Mouse (Mus musculus) v-Abl transformed pro-B cells (cell line): ENCODE measurements around the gene Fasn.

Source experiments
- in situ Hi-C, 2 experiments: fragments of 400-800 bp; cut with MboI; formaldehyde crosslinking; loops; one replicate each; pipeline ENCODE4 v1.15.1; 2025; ENCODE audit not compliant: unreplicated experiment in 2 of 2

Fasn gene

DNA sequence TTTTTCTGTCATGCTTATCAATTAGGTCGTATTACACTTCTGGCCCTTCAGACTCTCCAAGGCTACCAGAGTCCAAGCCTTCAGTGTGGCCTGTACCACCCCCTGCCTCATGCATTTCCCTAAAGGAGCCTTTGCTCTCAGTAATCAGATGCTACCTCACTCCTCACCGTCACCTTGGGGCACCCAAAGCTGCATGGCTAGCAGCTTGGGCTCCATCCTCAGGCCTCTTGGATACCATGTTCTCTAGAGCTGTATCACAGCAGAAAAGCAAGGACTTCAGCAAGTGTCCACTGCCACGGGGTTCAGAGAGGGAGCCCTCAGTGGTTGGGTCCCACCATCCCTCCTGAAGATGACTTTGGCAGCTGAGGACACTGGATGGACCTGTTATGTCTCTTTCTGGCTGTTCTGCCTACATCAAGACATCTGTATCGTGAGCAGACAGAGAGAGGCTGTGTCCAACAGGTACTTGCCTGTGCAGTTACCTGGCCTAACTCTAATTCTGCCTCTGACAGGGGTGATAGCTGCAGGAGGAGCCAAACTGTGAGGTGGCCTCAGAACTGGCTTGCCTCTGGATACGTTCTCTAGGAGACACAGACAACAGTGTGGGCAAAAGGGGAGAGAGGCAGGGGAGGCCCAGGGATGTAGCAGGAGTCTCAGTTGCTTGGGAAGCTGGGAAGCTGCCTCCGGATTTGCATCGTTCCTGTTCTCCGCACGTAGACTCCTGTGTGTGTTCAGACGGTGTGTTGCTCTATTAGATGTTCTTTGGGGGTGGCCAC lies 5.6 kb upstream of the Fasn start:
- in situ Hi-C loops: loop anchor here in 1 of 2 experiments (5.0 to 10.0 kb wide), 2 partner anchors 77 to 525 kb away; partner anchors contain the start of gene Wdr45b

DNA sequence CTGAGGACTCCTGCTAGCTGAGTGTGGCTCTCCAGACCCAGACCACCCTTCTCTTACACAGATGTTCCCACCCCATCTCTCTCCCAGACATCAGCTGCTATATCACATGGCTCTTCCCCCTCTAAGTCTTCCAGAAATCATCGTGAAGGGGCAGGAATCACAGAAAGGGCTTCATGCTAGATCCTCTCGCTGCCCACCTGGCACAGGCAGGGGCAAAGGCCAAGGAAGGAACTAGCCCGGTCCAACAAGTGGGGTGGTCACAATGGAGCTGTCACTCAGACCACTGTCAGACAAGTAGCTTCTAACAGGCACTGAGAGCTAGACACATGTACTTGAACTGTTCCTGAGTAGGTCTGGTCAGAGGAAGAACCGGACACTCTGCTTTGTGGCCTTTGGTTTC lies 4.1 kb upstream of the Fasn start:
- in situ Hi-C loops: loop anchor here in 1 of 2 experiments (5.0 to 10.0 kb wide), 2 partner anchors 79 to 526 kb away; partner anchors contain the start of gene Wdr45b

DNA sequence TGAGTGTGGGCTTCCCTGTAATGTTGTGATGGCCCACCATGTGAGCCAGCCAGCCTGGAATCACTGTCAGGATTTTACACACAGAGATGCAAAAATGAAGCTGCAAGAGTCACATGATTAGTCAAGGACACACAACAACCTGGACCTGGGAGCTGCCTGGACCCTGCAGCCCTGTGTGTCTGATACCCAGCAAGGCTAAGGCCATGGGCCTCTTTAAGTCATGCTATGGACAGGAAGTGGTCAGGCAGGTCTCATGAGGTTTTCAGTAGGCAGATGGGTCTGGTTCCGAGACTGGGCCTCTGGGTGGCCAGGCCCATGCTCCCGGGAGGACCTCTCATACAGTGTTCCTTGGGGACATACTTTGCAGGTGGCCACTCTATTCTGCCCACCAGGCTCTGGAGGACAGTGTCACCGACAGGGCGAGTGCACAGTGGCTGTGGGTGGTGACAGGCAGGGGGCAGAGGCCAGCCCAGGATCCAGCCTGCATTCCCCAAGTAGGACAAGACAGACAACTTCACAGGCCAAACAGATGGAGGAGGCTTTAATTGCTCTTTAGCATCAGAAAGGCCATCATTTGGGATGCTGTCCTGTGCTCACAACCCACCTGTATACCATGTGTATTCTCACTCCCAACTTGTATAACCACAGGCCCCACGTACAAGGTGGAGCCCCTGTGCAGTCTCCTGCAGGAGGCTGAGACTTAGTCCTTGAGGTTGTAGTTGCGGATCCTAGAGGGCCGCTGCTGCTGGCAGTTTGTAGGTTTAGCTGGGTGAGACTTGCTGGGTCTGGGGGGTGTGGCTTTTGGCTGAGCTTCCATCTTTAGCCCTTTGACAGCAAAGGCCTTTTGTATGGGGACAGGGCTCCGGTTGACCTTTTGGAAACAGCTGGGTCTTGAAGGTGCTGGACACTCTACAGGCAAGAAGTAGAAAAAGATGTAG lies 1.9 kb upstream of the Fasn start:
- in situ Hi-C loops: loop anchor here in 1 of 2 experiments (5.0 to 10.0 kb wide), 2 partner anchors 81 to 529 kb away; partner anchors contain the start of gene Wdr45b

DNA sequence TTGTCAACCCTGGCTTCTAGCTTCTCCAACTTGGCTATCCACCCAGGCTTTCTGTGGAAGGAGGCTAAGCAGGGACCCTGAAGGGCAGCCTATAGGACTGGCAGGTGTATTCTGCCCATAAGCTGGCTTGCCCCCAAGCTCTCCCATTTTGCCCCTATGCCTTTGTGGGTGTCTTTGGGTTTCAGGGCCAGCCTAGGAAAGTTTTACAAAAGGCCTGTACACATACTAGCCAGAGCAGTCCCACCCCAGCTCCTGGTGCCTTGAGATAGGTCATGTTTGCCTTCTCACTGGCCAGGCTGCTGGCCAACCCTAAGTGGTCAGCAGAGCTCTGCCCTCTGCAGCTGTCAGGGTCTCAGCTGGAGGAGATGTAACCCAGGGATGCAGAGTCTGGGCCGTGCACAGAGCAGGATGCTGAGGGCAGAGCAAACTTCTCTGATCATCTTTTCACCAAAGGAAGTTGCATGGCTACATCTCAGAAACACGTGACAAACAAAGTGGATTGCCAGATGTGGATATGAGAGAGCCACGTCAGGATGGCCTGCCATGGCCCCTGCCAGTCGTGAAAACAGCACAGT lies 1.0 kb upstream of the Fasn start:
- in situ Hi-C loops: loop anchor here in 1 of 2 experiments (5.0 to 10.0 kb wide), 2 partner anchors 82 to 529 kb away; partner anchors contain the start of gene Wdr45b

DNA sequence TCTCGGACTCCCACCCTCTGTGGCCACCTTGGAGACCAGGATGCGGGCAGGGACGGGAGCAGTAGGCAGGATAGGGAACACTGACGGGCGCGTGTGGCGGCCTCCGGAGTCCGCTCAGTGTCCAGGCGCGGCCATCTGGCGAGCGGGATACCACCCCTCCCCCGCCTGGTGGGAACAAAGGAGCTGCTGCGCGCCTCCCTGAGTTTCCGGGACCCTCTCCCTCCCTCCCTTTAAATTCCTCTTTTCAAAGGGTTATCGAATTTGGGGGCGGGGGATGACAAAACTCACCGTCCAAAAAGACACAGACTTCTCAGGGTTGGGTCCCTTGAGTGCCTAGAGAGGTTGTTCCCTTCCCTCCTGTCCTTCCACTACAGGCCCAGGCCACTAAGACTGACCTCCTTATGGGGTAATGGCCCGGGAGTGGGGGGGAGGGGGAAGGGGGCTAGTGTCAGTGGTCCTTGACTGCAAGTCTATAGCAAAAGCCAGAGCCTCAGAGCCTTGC lies 491 bp upstream of the Fasn start:
- in situ Hi-C loops: loop anchor here (5.0 to 10.0 kb wide), 2 partner anchors 82 to 530 kb away; partner anchors contain the start of gene Wdr45b (in 1 of the 2)

DNA sequence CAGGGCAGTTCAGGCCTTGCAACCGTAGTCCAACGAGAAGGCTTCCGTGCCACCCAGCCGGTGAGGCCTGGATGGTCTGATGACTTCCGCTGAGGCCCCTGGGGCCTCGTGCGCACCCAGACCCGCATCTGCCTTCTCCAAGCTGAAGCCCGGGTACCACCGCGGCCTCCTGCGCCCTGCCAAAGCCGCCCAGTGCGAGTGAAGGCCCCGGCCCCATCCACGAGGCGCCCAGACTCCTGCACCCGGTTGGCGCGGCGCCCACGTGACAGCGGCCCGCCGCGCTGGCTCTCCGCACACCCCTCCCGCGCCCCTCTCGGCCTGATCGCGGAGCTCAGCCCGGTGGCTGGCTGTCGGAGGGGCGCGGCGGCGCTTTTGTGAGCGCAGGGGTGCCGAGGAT lies 798 bp downstream of the Fasn start:
- in situ Hi-C loops: loop anchor here (5.0 to 10.0 kb wide), 2 partner anchors 84 to 531 kb away; partner anchors contain the start of gene Wdr45b (in 1 of the 2)

DNA sequence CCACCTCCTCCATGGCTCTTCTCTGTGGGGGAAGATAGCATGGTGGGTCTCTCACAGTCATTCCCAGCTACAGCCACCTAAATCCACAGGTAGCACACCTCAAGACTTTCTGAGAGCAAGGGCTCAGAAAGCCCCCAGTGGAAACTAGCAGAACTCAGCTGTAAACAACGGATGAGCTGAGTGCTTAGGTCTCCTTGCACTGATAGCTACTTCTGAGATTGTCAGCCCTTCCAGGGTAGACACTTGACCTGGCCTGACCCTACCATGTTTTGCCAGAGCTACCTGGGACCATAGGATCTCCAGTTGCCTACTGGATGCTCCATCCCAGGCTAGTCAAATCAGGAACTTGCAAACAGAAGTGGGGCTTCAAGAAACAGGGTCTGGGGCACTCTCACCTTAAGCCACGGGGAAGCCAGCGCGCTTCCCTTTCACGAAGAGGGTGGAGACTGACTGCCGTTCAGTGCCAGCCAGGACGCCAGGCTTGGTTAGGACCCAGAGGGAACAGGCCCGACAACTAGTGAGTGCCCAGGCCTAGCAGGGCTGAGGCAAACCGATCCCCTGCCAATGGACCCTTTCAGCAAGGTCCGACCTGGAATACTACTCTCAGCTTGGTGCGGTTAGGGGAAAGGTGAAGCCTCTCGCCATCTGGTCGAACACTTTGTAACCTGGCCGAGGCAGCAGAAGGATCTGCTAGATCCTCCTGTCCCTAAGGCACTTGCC lies 1.4 kb downstream of the Fasn start:
- in situ Hi-C loops: loop anchor here (5.0 to 10.0 kb wide), 2 partner anchors 84 to 532 kb away; partner anchors contain the start of gene Wdr45b (in 1 of the 2)

DNA sequence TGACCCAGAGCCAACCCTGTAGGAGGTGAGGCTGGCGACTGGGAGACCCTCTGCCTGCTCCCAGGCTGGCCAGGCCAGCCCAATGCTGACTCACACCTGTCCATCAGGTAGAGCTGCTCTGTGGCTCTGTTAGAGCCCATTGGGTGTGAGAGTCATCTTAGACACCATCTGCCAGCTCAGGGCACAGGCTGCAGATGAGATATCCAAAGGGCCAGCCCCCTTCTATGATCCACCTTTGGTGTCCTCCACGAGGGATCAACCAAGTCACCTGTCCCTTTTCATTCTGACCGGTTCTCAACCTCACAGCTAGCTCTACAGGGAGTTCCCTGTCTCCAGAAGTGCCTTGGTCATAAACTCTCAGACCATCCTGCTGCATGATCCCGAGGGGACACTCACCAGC lies 2.0 kb downstream of the Fasn start:
- in situ Hi-C loops: loop anchor here (5.0 to 10.0 kb wide), 2 partner anchors 85 to 532 kb away; partner anchors contain the start of gene Wdr45b (in 1 of the 2)

DNA sequence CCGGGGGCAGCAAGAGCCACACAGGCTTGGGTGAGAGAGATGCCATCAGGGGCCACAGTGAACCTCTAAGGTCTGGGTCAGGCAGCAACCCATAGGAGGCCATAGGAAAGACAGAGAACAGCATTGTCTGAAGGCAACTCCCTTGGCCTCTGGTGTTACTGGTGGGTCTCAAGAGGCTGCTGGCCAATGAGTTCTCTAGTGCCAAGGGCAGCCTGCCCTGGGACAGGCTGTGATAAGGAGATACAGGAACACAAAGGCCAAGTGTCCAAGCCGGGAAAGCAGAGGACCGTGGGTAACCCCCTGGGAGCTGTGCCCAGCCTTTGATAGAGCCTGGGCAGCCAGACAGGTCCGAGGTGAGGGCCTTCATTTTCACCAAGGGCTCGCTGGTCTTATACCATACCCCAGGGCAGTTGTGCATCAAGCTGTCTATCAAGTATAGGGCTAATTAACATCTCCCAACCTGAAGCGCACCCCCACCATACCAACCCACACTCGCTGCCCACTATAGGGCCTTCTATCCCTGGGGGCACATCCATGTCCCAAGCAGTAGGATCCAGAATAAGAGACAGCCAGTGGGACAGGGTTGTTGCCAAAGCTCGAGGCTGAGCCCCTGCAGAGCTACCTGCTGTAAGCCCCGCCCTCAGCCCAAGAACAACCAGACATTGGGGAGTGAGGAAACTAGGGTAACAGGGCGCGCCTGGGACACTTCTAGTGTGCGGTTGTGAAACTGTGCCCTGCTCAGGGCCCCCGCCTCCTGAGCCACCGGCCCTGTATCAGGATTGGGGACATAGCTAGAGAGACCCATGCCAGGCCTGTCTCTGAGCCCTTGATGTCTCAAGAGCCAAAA lies 3.0 kb downstream of the Fasn start:
- in situ Hi-C loops: loop anchor here (5.0 to 10.0 kb wide), 2 partner anchors 86 to 534 kb away; partner anchors contain the start of gene Wdr45b (in 1 of the 2)

DNA sequence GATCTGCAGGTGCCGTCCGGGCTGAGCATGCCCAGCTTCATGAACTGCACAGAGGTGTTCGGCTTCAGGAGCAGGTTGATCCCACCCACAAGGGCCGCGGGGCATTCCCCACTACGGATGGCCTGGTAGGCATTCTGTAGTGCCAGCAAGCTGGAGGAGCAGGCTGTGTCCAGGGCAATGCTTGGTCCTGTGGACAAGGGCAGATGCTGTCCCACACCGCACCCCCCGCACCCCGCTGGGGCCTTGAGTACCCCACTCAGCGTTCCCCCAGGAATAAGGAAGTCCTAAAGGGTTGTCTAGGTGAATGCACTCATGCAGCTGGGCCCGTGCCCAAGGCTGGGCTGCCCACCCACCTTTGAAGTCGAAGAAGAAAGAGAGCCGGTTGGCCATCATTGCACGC lies 3.8 kb downstream of the Fasn start:
- in situ Hi-C loops: loop anchor here (5.0 to 10.0 kb wide), 2 partner anchors 87 to 534 kb away; partner anchors contain the start of gene Wdr45b (in 1 of the 2)

DNA sequence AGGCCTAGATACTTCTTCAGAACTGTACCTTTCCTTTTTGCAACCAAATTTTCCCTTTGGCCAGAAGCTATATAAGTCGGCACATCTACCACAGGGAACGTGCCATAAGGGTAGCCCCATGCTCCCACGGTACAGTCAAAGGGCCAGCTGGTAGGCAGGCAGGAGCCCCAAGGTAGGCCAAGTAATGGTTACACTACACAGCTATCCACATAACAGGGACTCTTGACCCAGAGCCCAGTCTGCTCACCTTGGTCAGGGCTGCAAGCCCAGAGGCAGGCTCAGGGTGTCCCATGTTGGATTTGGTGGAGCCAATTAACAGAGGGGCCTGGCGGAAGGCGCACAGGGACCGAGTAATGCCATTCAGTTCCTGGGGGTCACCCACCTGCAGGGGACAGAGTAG lies 4.8 kb downstream of the Fasn start:
- in situ Hi-C loops: no loop called here

DNA sequence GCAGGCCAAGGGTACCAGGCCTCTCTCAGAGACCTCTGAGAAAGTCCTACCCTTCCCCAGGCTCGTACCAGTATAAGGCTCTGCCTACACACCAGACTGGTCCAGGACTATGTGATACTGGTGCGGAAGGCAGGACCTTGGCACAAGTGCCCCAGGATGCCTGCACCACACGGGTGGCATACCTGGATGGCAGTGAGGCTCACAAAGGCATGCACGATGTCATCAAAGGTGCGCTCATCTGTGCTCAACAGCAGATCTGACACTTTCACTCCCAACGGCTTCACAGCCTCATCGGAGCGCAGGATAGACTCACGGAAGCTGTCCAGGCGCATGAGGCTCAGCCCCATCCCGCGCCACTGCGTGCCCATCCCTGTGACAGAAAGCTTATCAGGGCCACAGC lies 6.1 kb downstream of the Fasn start:
- in situ Hi-C loops: no loop called here

DNA sequence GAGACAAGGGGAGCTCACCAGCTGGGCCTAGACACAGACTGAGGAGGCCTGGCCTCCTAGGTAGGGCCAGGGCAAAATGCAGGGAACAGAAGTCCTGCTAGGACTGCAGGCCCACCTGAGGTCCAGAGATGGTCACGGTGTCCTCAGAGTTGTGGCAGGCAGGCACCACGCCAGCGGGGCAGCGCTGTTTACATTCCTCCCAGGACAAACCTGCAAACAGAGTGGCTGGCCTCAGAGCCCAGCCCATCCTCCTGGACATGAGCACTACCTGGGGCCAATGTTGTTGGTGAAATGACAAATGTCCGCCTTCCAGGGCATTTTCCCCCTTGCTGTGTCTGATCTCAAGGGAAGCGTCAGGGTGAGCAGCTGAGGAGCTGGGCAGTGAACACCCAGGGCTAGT lies 7.0 kb downstream of the Fasn start:
- in situ Hi-C loops: no loop called here

DNA sequence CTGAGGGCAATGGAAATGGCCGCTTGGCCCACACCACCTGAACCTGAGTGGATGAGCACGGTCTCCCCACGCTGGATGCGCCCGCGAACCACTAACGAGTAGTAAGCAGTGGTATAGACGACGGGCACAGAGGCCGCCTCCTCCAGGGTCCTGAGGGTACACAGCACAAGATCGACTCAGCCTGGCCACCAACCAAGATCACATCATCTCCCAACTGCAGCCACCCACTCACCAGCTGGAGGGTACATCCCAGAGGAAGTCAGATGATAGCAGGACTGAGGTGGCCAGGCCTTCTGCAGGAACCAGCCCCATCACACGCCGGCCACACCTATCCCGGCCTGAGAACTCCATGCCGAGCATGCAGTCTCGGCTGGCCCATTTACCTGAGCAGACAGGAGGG lies 12.3 kb downstream of the Fasn start:
- in situ Hi-C loops: no loop called here

DNA sequence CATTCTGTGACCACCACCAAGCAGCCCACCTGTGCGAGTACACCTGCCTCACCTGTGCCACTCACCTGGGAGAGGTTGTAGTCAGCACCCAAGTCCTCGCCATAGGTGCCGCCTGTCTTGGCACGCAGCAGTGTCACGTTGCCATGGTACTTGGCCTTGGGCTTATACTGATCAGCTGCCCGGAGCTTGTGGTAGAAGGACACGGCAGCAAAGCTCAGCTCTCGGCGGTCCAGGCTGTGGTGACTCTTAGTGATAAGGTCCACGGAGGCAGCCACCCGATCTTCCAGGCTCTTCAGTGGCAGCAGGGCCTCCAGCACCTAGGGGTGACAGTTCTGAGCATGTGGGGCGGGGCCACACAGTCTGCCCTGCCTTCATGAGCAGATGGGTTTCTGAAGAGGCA lies 16.3 kb downstream of the Fasn start:
- in situ Hi-C loops: loop anchor here in 1 of 2 experiments (10.0 kb wide), 1 partner anchor 83 kb away; the partner anchor contains the start of genes Dcxr and Rac3

DNA sequence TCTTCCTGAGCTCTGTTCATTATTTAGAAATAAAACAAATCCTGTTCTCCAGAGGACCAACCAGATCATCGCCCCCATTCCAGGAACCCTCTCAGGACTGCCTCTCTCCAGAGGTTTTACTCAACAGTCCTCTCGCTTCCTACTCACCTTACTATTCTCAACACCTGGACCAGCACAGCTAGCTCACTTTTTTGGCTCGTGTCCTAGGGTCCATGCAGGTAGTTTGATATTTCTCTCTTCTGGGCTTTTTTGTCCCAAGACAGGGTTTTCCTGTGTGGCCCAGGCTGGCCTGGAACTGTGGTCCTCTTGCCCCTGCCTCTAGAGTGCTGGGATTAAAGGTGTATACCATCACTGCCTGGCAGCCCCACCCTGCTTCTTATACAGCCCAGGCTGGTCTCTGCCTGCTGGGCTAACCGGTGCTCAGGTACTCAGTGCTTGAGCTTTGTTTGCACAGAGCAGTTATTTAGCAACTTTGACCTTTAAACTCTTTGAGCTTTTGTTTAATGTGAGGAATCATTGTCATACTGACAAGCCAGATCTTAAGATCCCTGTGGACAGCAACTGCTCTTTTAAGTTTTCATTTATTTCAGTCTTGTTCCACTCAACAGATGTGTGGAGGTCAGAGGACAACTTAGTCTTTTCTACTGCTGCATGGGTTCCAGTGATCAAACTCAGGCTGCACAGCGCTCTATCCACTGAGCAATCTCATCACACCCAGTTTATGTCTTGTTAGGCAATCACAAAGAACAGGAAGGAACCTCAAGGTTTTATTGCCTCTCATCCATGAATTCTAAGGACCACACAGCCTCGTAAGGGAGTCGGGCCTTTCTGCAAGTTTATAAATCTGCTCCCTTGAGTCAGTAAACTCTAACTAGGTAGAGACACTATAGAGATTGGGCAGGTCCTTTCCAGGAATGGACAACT lies 18.7 kb downstream of the Fasn start:
- in situ Hi-C loops: loop anchor here in 1 of 2 experiments (10.0 kb wide), 1 partner anchor 81 kb away; the partner anchor contains the start of genes Dcxr and Rac3

DNA sequence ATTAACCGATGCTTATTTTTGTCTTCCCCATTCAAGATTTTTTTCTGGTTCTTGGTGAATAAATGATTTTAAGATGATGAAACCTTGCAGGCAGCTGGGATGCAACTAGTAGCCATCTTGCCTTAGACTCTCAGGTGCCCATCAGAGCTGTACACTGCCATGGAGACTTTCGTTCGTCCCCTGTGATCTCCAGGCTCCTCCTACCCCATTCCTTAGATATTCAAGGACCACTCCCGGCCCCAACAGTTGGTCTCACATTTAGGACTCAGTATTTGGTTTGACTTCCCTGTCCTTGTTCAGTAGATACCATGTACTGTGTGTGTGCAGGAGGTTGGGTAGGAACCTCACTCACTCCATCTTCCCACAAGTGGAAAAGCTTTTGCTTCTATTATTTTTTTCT lies 19.6 kb downstream of the Fasn start:
- in situ Hi-C loops: loop anchor here in 1 of 2 experiments (10.0 kb wide), 1 partner anchor 80 kb away; the partner anchor contains the start of genes Dcxr and Rac3
